Mouse (Mus musculus): Measurements from ENCODE around the gene Rab22a. TPM values are rescaled to one million over a fixed set of nuclear protein-coding genes. Genes with fewer than 3 reads are reported as not detected.

The Rab22a gene
- polyA plus RNA-seq, 2 experiments: 23.9 to 49.4 TPM

DNA sequence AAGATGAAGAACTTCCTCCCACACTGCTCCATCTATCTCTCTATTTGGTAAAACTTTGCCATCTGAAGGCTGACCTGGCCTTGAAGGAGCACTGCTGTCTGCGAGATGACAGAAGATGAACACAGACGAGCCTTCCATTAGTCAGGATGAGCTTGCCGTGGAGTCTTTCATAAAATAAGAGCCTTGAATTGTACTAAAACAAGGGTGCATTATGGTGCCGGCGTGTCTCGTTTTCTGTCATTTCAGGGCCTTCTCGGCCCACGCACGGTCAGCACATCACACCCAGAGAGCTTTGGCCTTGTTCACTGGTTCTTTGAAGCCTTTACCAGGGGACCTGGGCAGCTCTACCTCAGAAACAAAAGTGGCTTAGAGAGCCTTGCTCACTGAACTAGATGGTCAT is 83.2 kb downstream of the Rab22a start:
- ATAC-seq (ENCODE audit: low FRiP score, low read depth) (no peak), DNase-seq (ENCODE audit: low spot score) (no peak)
- H3K4me2 ChIP-seq (replicated peaks; ENCODE audit: low read depth, low read length, severe bottlenecking): no peak overlapping the region
- no peak for TF ChIP-seq POLR2A (IDR thresholded peaks at IDR 0.05; ENCODE audit: borderline replicate concordance, extremely low read depth, insufficient read depth, insufficient read length)
- H3K27me3 ChIP-seq (ENCODE audit: control insufficient read depth, insufficient read depth, low read length): no peaks in the 10 kb centered on the region
- peaks cover 15% of the 10 kb centered on the region for H3K4me1 ChIP-seq (ENCODE audit: control insufficient read depth, insufficient read depth, low read length)
- H3K27ac ChIP-seq (replicated peaks; ENCODE audit: low read depth, low read length): no peak overlapping the region
- H3K9ac ChIP-seq (ENCODE audit: low read depth, low read length, severe bottlenecking): no peak overlapping the region
- H3K36me3 ChIP-seq (ENCODE audit: control insufficient read depth, insufficient read depth, low read length): no peaks in the 10 kb centered on the region
- no peak overlapping the region for H3K4me3 ChIP-seq (replicated peaks; ENCODE audit: low read length)
- no peaks in the 10 kb centered on the region for H3K9me3 ChIP-seq (ENCODE audit: control insufficient read depth, low read length)
- 84% methylated on average over 9 of the region's 9 CpGs for WGBS

GRCm38 (mm10) chr2:173744070-173744815 is 84.7 kb downstream of the Rab22a start:
- H3K4me2 ChIP-seq (replicated peaks; ENCODE audit: low read depth, low read length, severe bottlenecking): no peak overlapping the region
- peaks cover 7% of the 10 kb centered on the region; the same call in 1 of the 2 replicates for H3K4me1 ChIP-seq (ENCODE audit: control insufficient read depth, insufficient read depth, low read length)
- no peaks in the 10 kb centered on the region for H3K9me3 ChIP-seq (ENCODE audit: control insufficient read depth, low read length)
- DNase-seq (ENCODE audit: low spot score) (no peak), ATAC-seq (ENCODE audit: low FRiP score, low read depth) (no peak)
- no peak for TF ChIP-seq POLR2A (IDR thresholded peaks at IDR 0.05; ENCODE audit: borderline replicate concordance, extremely low read depth, insufficient read depth, insufficient read length)
- no peaks in the 10 kb centered on the region for H3K36me3 ChIP-seq (ENCODE audit: control insufficient read depth, insufficient read depth, low read length)
- no peaks in the 10 kb centered on the region for H3K27me3 ChIP-seq (ENCODE audit: control insufficient read depth, insufficient read depth, low read length)
- H3K27ac ChIP-seq (replicated peaks; ENCODE audit: low read depth, low read length): no peak overlapping the region
- H3K4me3 ChIP-seq (replicated peaks; ENCODE audit: low read length): no peak overlapping the region
- no peak overlapping the region for H3K9ac ChIP-seq (ENCODE audit: low read depth, low read length, severe bottlenecking)
- 86% methylated on average over 7 of the region's 7 CpGs for WGBS

DNA sequence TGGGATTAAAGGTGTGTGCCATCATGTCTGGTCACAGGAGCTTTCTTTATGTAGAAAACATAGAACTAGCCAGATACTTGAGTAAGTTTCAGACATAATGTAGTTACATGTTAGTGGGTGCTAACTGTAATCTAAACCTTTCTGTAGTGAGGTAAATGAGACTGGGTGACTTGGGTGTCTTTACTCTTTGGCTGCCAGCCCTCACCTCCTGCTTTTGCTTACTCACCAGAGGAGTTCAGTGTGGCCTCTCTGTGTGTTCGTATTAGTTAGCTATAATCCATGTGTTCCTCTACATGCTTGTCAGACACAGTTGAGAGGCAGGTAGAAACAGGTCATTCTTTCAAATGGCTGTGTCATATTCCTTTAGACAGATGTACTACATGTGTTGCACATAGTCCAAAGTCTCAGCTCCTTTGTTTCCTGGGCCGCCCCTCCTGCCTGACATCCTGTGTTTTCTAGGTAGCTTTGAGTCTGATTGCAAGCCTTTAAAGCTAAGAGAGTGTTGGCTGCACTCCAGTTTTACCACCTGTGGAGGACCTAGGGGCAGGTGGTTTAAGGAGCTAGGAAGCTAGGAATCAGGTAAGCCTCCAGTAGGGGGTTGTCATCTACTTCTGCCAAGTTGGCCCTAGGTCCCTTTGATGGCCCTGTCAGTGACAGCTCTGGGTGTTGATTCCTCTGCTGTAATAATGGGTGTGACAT is 89.5 kb downstream of the Rab22a start:
- DNase-seq (ENCODE audit: low spot score) (no peak), ATAC-seq (ENCODE audit: low FRiP score, low read depth) (no peak)
- Histone ChIP-seq H3K4me2 (replicated peaks; ENCODE audit: low read depth, low read length, severe bottlenecking) (no peak overlapping the region), H3K9me3 (ENCODE audit: control insufficient read depth, low read length) (no peaks in the 10 kb centered on the region), H3K9ac (ENCODE audit: low read depth, low read length, severe bottlenecking) (no peak overlapping the region), H3K27ac (replicated peaks; ENCODE audit: low read depth, low read length) (no peak overlapping the region), H3K4me1 (ENCODE audit: control insufficient read depth, insufficient read depth, low read length) (no peaks in the 10 kb centered on the region), H3K27me3 (ENCODE audit: control insufficient read depth, insufficient read depth, low read length) (no peaks in the 10 kb centered on the region), H3K36me3 (ENCODE audit: control insufficient read depth, insufficient read depth, low read length) (no peaks in the 10 kb centered on the region; the same call in 1 of the 2 replicates), H3K4me3 (replicated peaks; ENCODE audit: low read length) (no peak overlapping the region)
- WGBS: 67% methylated on average over 2 of the region's 2 CpGs
- TF ChIP-seq POLR2A (IDR thresholded peaks at IDR 0.05; ENCODE audit: borderline replicate concordance, extremely low read depth, insufficient read depth, insufficient read length): no peak

DNA sequence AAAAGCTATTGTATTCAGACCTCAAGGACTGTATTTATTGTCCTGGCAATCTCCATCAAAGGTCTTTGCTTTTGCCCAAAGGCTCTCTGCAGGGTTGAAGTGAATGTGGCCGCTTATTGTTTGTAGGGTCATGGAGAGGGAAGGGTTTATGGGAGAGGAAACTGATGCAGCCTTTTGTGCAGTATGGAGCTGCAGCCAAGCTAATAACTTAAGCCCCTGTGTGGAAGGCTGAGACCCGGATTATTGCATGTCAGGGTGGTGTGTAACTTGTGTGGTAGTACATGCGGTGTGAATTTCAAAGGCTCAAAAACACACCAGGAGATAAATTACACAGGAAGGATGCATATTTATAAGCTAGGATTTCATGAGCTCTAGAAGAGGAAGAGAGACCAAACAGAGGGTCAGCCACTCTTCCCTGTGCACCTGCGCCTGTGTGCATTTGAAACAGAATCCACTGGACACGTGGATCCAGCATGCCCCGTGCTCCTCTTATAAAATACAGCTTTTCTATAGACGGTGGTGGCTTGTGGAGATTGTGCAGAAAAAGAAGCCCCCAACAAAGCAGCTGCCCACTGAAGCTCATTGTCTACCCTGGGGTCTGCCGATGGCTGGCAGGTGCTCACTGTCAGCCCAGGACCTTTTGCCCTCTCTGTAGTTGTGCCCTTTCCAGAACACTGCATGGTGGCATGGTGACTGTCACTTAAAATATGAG is 96.0 kb downstream of the Rab22a start:
- WGBS: 62% methylated on average over 8 of the region's 8 CpGs
- Histone ChIP-seq H3K4me3 (replicated peaks; ENCODE audit: low read length) (no peak overlapping the region), H3K9ac (ENCODE audit: low read depth, low read length, severe bottlenecking) (no peak overlapping the region), H3K9me3 (ENCODE audit: control insufficient read depth, low read length) (no peaks in the 10 kb centered on the region), H3K27ac (replicated peaks; ENCODE audit: low read depth, low read length) (no peak overlapping the region), H3K4me1 (ENCODE audit: control insufficient read depth, insufficient read depth, low read length) (no peaks in the 10 kb centered on the region), H3K36me3 (ENCODE audit: control insufficient read depth, insufficient read depth, low read length) (peaks cover 7% of the 10 kb centered on the region; the same call in 1 of the 2 replicates), H3K4me2 (replicated peaks; ENCODE audit: low read depth, low read length, severe bottlenecking) (no peak overlapping the region), H3K27me3 (ENCODE audit: control insufficient read depth, insufficient read depth, low read length) (no peaks in the 10 kb centered on the region)
- no peak for DNase-seq (ENCODE audit: low spot score)
- peak; percentile 37; the same call in 1 of the 2 replicates for ATAC-seq (ENCODE audit: low FRiP score, low read depth)
- TF ChIP-seq POLR2A (IDR thresholded peaks at IDR 0.05; ENCODE audit: borderline replicate concordance, extremely low read depth, insufficient read depth, insufficient read length): no peak

Small RNA genes within 50 kb of the gene (microRNA-seq; reads per million reads assigned to microRNA genes)
- gene Mir6340: not detected

Other genes with a start within 250 kb of the Rab22a start
- not detected in 2 replicates for gene 1700021F07Rik, start 137.2 kb upstream of the Rab22a start, polyA plus RNA-seq (2012; rRNA removed)
- gene 1700021F07Rik, start 137.2 kb upstream of the Rab22a start, polyA plus RNA-seq (2014; fragmentation: Nextera tagmentation; extraction: Ambion mirVana): not detected in 2 replicates
- gene Ankrd60, start 81.4 kb upstream of the Rab22a start, polyA plus RNA-seq (2012; rRNA removed): not detected in 2 replicates
- not detected in 2 replicates for gene Ankrd60, start 81.4 kb upstream of the Rab22a start, polyA plus RNA-seq (2014; fragmentation: Nextera tagmentation; extraction: Ambion mirVana)
- not detected in 2 replicates for gene 1700010B08Rik, start 59.7 kb downstream of the Rab22a start, polyA plus RNA-seq (2012; rRNA removed)
- gene 1700010B08Rik, start 59.7 kb downstream of the Rab22a start, polyA plus RNA-seq (2014; fragmentation: Nextera tagmentation; extraction: Ambion mirVana): not detected in 2 replicates
- gene Vapb, start 77.8 kb downstream of the Rab22a start, polyA plus RNA-seq (2012; rRNA removed): 20.2 and 37.0 TPM in 2 replicates
- gene Vapb, start 77.8 kb downstream of the Rab22a start, polyA plus RNA-seq (2014; fragmentation: Nextera tagmentation; extraction: Ambion mirVana): 14.6 and 15.2 TPM in 2 replicates

All from limb, embryonic 14.5 days (tissue).